Mouse (Mus musculus) liver, postnatal 0 days (tissue): ENCODE results near the gene Zfp109.

Experiments used
- CTCF ChIP-seq: sonication (generic); IDR thresholded peaks from 2 replicates; pipeline ENCODE4 v1.5.1; 2016; ENCODE audit warnings: antibody characterized with exemption, low read depth
- EP300 ChIP-seq: IDR thresholded peaks from 2 replicates; pipeline ENCODE4 v1.6.1; 2016; ENCODE audit warnings: antibody characterized with exemption, low read depth, mild to moderate bottlenecking

DNA sequence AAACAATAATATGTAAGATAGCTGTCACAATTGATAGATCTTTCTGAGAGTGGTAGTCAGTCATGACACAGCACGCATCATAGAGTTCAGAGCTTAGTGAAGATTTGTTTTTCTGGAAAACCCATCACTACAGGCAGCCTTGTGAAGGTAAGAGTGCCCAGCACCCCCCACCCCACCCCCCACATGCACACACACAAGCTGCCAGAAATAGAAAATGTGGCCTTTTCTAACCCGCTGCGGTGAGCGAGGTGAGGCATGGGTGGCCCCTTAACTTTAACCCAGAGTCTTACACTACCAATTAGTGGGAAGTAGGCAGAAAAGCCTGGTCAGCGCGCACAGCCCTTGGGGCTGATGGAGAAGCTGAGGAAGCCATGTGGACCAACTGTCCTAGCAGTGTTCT, 33.8 kb upstream of the Zfp109 start:
- TF ChIP-seq CTCF (no peak), EP300 (no peak)
